30 mouse cellular contexts compared by ENCODE assay signal in the genomic region with DNA sequence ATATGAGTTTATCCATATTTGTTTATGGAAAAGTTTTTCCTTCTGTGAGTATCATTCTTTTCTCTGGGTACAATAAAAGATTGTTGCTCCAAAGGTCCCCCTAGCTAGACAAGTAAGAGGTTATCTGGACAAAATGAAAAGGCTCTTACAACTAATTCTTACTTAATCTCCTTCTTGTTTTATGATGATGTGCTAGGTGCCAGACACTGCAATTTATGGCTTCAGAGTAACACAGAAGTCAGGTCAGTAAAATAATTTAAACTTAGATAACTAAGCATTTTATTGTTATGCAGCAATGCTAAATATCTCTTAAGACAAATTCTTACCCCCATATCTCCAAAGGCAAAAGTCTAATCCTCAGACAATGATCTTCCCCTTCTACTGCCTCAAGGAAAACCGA.
"Had no signal": no experiment of that assay in that cellular context is flagged by ENCODE, and none has a peak within 500 bp of the region (broad histone marks: within the 10 kb centered on the region; RNA-seq: fewer than 3 reads in every experiment).

No protein-coding gene starts in this region.

- H3K27me3 ChIP-seq: limb, embryonic 12.5 days; limb, embryonic 13.5 days; limb, embryonic 15.5 days; liver, embryonic 12.5 days; liver, embryonic 13.5 days; liver, embryonic 15.5 days; lung, embryonic 15.5 days; megakaryocyte, embryonic 14.5 days; midbrain, embryonic 12.5 days; midbrain, embryonic 13.5 days; midbrain, embryonic 15.5 days; neural tube, embryonic 12.5 days had no signal

- H3K4me1 ChIP-seq: limb, embryonic 10.5 days; limb, embryonic 12.5 days; limb, embryonic 13.5 days; limb, embryonic 15.5 days; liver, embryonic 12.5 days; liver, embryonic 13.5 days; liver, embryonic 15.5 days; lung, embryonic 15.5 days; megakaryocyte, embryonic 14.5 days; midbrain, embryonic 12.5 days; midbrain, embryonic 13.5 days; midbrain, embryonic 15.5 days; neural tube, embryonic 12.5 days had no signal

- H3K9ac ChIP-seq: limb, embryonic 12.5 days; limb, embryonic 13.5 days; limb, embryonic 15.5 days; liver, embryonic 12.5 days; liver, embryonic 13.5 days; liver, embryonic 14.5 days; liver, embryonic 15.5 days; liver, postnatal 0 days; lung, embryonic 14.5 days; lung, embryonic 15.5 days; midbrain, embryonic 12.5 days; midbrain, embryonic 13.5 days; midbrain, embryonic 15.5 days; neural tube, embryonic 12.5 days had no signal

- H3K9me3 ChIP-seq: limb, embryonic 10.5 days; limb, embryonic 12.5 days; limb, embryonic 13.5 days; limb, embryonic 15.5 days; liver, embryonic 12.5 days; liver, embryonic 13.5 days; liver, embryonic 15.5 days; lung, embryonic 15.5 days; midbrain, embryonic 12.5 days; midbrain, embryonic 13.5 days; midbrain, embryonic 15.5 days; neural tube, embryonic 12.5 days had no signal

- H3K4me2 ChIP-seq: limb, embryonic 12.5 days; limb, embryonic 13.5 days; limb, embryonic 15.5 days; liver, embryonic 11.5 days; liver, embryonic 12.5 days; liver, embryonic 13.5 days; liver, embryonic 15.5 days; lung, embryonic 14.5 days; lung, embryonic 15.5 days; midbrain, embryonic 12.5 days; midbrain, embryonic 13.5 days; midbrain, embryonic 15.5 days; neural tube, embryonic 12.5 days had no signal

- ATAC-seq: liver, embryonic 12.5 days; liver, postnatal 0 days; lung, postnatal 0 days; midbrain, embryonic 13.5 days; midbrain, embryonic 15.5 days; midbrain, embryonic 16.5 days had no signal

- H3K27ac ChIP-seq: limb, embryonic 10.5 days; limb, embryonic 12.5 days; limb, embryonic 13.5 days; limb, embryonic 15.5 days; liver, embryonic 12.5 days; liver, embryonic 13.5 days; liver, embryonic 14.5 days; liver, embryonic 15.5 days; lung, embryonic 15.5 days; macrophage; midbrain, embryonic 12.5 days; midbrain, embryonic 13.5 days; midbrain, embryonic 15.5 days; neural tube, embryonic 12.5 days had no signal

- H3K36me3 ChIP-seq: limb, embryonic 10.5 days; limb, embryonic 12.5 days; limb, embryonic 13.5 days; limb, embryonic 15.5 days; liver, embryonic 12.5 days; liver, embryonic 13.5 days; liver, embryonic 15.5 days; lung, embryonic 15.5 days; midbrain, embryonic 12.5 days; midbrain, embryonic 13.5 days; midbrain, embryonic 15.5 days; neural tube, embryonic 12.5 days had no signal

- DNase-seq: left cerebral cortex, postnatal 4 days; liver; liver, embryonic 13.5 days; liver, postnatal 0 days; lung, adult 18-20 months; lung, adult 2 months; lung, embryonic 14.5 days; lung, postnatal 10 days; lung, postnatal 14 days; lung, postnatal 36 days; lung, postnatal 4 days; midbrain, embryonic 14.5 days had no signal

- H3K4me3 ChIP-seq: limb, embryonic 10.5 days; limb, embryonic 12.5 days; limb, embryonic 13.5 days; limb, embryonic 15.5 days; liver, embryonic 12.5 days; liver, embryonic 13.5 days; liver, embryonic 15.5 days; lung, embryonic 15.5 days; megakaryocyte, embryonic 14.5 days; midbrain, embryonic 12.5 days; midbrain, embryonic 13.5 days; midbrain, embryonic 15.5 days; myocyte; neural tube, embryonic 12.5 days had no signal
